Mouse (Mus musculus) thymus, adult 2 months (tissue): ENCODE measurements around the gene Bcap31.

Experiments
- CTCF ChIP-seq: fragments of 200-500 bp; IDR thresholded peaks from 2 replicates; pipeline ENCODE4 v1.5.1; 2012; ENCODE audit warnings: mild to moderate bottlenecking, control low read depth, low read length, moderate library complexity, borderline replicate concordance; ENCODE audit not compliant: control insufficient read depth, poor library complexity, insufficient read depth; ENCODE audit errors: extremely low read depth
- POLR2A ChIP-seq: fragments of 200-500 bp; IDR thresholded peaks from 2 replicates; pipeline ENCODE4 v1.6.1; 2012; ENCODE audit warnings: mild to moderate bottlenecking, low read length, control low read depth, moderate library complexity; ENCODE audit not compliant: control insufficient read depth, poor library complexity, insufficient read depth; ENCODE audit errors: extremely low read depth

GRCm38 (mm10) chrX:73675231-73675630 is 40.7 kb downstream of the Bcap31 start:
- TF ChIP-seq CTCF (no peak), POLR2A (no peak)
